Mouse (Mus musculus) frontal cortex, adult 2 months (tissue): ENCODE data around the gene Rab32. TPM values are rescaled to one million over a fixed set of nuclear protein-coding genes. Genes with fewer than 3 reads are reported as not detected.
"Not testable (repeated sequence)": the region's sequence is repeated elsewhere in the genome, so short reads cannot be mapped to it uniquely, and the experiment has no call there.

Experiments used
- DNase-seq, 2 experiments: peaks; one replicate each; pipeline ENCODE4 v3.0.0; 2022; ENCODE audit warnings: low spot score in 1 of 2; ENCODE audit errors: extremely low spot score in 1 of 2
- polyA plus RNA-seq: library from polyadenylated mRNA; depleted of rRNA; stranded (reverse); fragments of >200 nt; gene quantifications from 2 replicates; pipeline ENCODE4 v1.2.3, GENCODE M21; 2012; rRNA removed

Gene Rab32
- 1.7 and 2.4 TPM in 2 replicates for polyA plus RNA-seq

DNA sequence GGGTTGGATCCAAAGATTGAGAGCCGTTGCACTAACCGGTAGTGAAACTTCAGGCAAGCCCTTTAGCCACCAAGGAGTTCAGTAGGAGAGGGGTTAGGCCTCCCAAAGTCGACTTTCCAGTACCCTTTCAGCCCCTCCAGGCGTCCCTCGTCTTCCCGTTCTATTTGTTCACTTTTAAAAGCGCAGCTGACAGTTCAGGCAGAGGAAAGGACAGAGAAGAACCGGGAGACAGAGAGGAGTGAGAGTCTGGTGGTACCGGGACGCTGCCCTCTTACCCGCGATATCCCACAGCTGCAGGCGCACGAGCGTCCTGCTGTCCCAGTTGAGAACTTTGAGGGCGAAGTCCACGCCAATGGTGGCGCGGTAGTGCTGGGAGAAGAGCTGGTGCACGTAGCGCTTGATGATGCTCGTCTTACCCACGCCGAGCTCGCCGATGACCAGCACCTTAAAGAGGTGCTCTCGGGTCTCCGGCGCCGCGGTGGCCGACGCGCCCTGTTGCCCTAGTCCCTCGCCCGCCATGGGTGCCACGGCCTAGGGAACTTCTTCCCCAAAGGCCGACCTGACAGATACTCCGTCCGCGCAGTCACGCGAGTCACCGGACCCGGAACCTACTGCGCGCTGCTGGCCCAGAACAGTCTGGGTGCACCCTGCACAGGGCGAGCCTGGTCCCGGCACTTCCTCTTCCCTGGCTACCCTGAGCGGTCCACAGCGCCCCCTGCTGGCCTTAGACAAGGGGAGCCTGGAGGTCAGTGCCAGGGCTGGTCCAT lies at the start of gene Rab32:
Gene Rab32, minus strand, starts transcription at position 696 of the 767 bp plus-strand sequence.
- DNase-seq: peak; percentile 44 to 90

DNA sequence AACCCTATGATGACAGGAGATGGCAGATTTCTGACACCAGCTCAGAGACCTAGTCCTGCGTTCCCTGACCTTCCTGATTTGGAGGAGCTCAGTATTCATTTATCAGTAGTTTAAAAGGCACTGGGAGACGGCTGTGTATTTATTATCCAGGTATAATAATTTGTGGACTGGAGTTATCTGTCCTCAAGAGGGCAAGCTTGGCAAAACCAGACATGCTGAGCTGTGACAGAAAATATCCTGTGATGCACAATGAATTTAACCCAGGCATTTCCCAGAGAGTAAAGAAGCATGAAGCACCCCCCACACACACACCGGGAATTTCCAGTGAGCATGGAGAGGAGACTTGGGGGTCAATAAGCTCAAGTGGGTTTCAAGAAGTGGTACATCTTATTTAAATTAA lies 42.7 kb upstream of the Rab32 start:
- DNase-seq: no peak

DNA sequence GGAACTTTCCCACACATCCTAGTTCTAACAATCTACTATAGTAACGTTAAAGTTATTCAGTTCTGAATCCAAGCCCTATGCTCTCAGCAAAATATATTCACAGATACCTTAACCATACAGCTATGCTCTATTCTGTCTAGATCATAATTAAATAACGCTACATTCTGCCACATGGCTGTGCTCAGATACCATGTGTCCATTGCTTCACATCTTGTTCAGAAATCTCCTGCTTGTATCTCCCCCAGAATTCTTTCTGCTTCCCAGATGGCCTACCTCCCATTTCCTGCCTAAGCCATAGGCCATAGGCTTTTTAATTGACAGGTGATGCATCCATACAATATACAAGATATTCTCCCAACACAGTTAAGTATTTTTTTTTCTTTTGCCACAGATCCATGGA lies 39.4 kb upstream of the Rab32 start:
- not testable (repeated sequence) for DNase-seq

DNA sequence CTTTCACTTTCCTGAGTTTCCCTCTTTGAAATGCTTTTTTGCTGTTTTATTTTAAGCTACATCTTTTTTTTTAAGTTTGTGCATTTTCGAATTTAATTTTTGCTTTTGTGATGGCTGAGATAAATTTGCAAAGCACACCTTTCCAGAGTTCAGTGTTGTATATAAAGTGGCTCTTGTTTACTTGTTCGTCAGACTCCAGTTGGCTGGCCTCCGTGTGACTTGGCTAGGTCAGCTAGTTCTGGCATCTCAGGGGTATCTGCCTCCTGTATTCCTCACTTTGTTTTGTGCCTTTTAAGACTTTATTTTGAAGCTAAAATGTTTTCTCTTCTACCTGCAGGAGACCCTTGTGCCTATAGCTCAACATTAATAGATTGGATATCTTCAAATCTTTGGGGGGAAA lies 22.7 kb upstream of the Rab32 start:
- no peak for DNase-seq

DNA sequence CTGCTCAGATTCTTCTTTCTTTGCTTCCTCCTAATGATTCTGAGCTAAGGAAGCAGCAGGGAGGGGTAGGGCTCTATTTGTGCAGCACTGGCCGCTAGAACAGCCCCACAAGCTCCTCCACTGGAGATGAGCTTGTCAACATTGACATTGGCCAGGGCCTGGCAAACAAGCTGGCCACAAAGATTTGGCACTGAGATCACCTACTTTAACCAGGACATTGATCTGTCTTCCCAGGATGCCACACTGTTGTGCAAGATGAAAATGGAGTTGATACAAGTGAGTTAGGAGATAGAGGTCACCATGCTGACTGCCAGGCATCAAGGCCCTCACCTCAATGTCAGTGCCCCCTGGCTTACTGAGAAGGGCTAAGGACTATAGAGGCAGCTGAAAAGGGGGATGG lies 21.8 kb upstream of the Rab32 start:
- no peak for DNase-seq

DNA sequence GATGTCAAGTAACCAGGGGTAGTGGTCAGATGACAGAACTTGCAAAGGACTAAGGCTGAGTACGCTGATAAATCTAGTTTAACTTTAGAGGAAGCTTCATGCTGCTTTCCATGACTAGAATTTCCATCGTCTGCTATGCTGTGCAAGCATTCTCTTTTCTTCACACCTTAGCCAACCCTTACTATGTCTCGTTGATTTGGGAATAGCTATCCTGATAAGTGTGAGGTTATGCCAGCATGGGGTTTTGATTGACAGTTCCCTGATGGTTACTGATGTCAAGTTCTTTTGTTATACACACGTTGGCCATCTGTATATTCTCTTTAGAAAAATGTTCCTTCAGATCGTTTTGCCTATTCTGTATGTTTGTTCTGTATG lies 259 bp upstream of the Rab32 start:
- DNase-seq: no peak

DNA sequence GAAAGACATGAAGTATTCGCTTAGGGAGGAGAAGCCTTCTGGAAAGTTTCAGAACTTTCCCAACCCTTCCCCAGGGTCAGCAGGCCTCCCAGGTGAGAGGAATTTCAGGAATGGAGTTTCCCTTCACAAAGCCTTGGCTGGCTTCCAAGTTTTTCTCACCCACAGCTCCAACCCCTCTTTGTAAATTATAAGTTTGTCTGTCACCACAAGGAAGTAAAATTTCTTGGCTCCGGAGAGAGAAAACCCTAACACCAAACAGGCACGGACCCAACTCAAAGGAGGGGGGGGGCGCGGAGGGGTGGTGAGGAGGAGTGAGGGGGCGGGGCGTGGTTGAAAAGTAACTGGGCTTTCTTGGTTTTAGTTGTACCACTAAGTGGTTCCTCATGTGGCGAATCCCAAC lies 980 bp downstream of the Rab32 start:
- no peak for DNase-seq

DNA sequence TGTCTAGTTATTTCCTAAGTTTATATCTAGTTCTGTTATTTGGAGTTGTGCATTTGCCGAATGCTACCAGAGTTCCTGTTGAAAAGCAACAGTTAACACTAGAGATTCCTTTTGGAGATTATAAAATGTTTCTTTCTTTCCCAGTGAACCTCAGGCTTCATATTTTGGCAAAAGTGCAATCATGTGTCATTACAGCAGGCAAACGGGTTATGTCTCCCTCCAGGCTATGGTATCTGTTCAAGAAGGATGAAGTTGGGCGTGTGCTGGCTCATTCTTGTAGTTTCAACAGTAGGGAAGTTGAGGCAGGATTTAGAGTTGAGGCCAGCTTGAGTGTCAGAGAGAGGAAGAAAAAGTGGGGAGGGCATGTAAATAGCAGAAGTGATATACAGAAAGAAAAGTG lies 2.4 kb downstream of the Rab32 start:
- no peak for DNase-seq

DNA sequence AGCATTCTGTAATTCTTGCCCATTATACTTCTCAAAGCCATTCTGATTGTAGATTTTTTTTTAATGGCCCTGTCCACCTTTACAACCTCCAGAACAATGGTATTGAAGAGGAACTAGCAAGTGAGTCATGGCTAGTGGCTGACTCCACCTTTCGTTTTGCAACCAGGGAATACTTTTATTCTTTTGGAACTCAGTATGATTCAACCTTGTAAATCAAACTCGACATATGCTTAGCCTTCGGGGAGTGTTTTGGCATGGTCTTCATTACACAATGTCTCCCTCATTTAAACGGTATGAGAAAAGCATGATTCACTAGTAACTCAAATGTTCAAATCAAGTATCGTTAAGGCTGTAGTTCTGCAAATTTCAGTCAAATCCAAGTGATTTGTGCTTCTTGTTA lies 2.8 kb downstream of the Rab32 start:
- no peak for DNase-seq

DNA sequence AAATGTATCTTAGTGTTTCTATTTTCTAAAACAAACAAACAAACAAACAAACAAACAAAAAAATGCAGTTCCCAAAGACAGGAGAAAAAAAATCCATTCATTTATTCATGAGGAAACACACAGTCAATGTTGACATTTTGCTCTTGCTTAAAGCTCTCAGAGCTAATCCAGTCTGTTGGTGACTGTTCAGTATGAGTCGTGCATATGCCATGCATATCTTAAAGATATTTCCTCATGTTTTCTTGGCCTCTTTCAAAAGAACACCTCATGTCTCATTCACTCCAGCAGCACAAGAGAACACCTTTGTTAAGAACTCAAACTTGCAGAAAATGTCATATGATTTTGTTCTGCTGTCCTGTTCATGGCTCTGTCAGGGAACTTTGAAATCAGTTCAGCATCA lies 7.9 kb downstream of the Rab32 start:
- DNase-seq: no peak

DNA sequence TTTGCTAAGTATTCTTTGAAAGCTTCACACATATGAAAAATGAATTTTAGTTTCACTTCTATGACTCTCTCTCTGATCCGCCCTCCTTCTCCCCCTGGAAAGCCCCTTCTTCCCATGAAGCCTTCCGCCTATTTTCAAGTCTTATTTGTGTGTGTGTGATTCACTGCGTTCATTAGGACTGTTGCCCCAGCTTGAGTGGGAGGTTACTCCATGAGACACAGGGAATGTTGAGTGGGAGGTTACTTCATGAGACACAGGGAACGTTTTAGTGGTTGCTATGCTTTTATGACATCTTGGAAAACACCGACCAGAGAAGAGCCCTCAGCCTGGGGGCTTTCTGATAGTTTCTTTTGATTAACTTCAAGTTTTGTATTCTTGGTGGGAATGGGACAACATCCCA lies 11.4 kb downstream of the Rab32 start:
- DNase-seq: peak in 1 of 2 experiments; percentile 37

DNA sequence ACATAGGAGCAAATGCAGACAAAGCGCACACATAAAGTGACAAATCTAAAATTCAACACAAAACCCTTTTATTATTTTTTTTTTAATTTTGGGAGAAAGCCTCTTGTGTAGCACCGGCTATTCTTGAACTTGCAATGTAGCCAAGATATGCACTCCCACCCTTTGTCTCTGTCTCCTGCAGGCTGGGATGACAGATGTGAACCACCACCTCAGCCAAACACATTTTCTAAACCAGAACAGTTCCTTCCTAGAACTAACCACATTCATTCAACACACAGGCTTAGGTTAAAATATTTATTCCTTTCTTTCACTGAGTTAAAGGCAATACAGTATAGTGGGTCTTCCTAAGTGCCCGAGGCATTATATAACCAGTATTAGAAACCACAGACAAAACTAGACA lies 13.1 kb downstream of the Rab32 start:
- peak in 1 of 2 experiments; percentile 11 for DNase-seq

Other genes starting within 250 kb of the Rab32 start
- gene Adgb, start 85.9 kb downstream of the Rab32 start, polyA plus RNA-seq: 0.42 and 0.48 TPM in 2 replicates
- not detected in 2 replicates for gene Gm10944, start 123.1 kb upstream of the Rab32 start, polyA plus RNA-seq